Mouse (Mus musculus) stomach, postnatal 0 days (tissue): ENCODE data around the gene Grm8.

Experiments used
- CTCF ChIP-seq: IDR thresholded peaks from 2 replicates; pipeline ENCODE4 v1.5.1; 2016; ENCODE audit warnings: antibody characterized with exemption, low read depth, mild to moderate bottlenecking, moderate library complexity
- EP300 ChIP-seq: optimal IDR thresholded peaks from 2 replicates; pipeline ENCODE3; 2016; ENCODE audit warnings: antibody characterized with exemption

DNA sequence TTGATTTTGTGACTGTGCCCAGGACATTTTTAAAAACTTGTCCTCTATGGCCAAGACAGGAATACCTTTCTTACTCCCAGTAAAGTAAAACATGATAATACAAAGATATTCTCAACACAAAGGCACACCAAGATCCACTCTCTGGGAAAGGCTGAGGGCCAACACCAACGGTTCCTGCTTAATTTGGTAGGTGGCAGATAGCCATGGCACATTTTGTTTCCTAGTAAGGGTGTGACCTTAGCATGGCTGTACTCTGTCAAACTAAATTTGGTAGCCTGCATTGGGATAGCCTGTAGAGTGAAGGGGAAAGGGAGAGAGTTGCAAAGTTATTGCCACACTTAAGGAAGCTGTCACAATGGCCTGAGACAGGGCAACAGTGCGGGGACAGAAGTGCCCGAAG is 128.0 kb downstream of the Grm8 start:
- TF ChIP-seq CTCF, result no peak
- no peak for TF ChIP-seq EP300
